Mouse (Mus musculus): Measurements from ENCODE around the gene Yes1.
A peak's percentile ranks its signal among the peaks of the same experiment; 100 is the strongest.
"Not testable (repeated sequence)": the region's sequence is repeated elsewhere in the genome, so short reads cannot be mapped to it uniquely, and the experiment has no call there.

Gene Yes1

GRCm38 (mm10) chr5:32610801-32611340 lies at the start of gene Yes1:
TSS of gene Yes1 (plus strand) at chr5:32611171.
- DNase-seq (ENCODE audit: low read depth, low spot score): peak; percentile 87

GRCm38 (mm10) chr5:32564697-32565096 lies 46.3 kb upstream of the Yes1 start:
- no peak for DNase-seq (ENCODE audit: low read depth, low spot score)

GRCm38 (mm10) chr5:32571802-32572201 lies 39.2 kb upstream of the Yes1 start:
- no peak for DNase-seq (ENCODE audit: low read depth, low spot score)

GRCm38 (mm10) chr5:32588136-32588535 lies 22.8 kb upstream of the Yes1 start:
- DNase-seq (ENCODE audit: low read depth, low spot score): peak; percentile 51

GRCm38 (mm10) chr5:32593793-32594192 lies 17.2 kb upstream of the Yes1 start:
- peak; percentile 23 for DNase-seq (ENCODE audit: low read depth, low spot score)

GRCm38 (mm10) chr5:32594358-32594757 lies 16.6 kb upstream of the Yes1 start:
- DNase-seq (ENCODE audit: low read depth, low spot score): no peak

GRCm38 (mm10) chr5:32605911-32606310 lies 5.1 kb upstream of the Yes1 start:
- no peak for DNase-seq (ENCODE audit: low read depth, low spot score)

GRCm38 (mm10) chr5:32607776-32608355 lies 3.1 kb upstream of the Yes1 start:
- DNase-seq (ENCODE audit: low read depth, low spot score): no peak

GRCm38 (mm10) chr5:32608516-32608915 lies 2.5 kb upstream of the Yes1 start:
- DNase-seq (ENCODE audit: low read depth, low spot score): no peak

GRCm38 (mm10) chr5:32610064-32610800 lies 739 bp upstream of the Yes1 start:
- peak; percentile 31 for DNase-seq (ENCODE audit: low read depth, low spot score)

- DNase-seq (ENCODE audit: low read depth, low spot score): peak; percentile 52
These were observed 480 bp downstream of the Yes1 start for GRCm38 (mm10) chr5:32611341-32611961.

- DNase-seq (ENCODE audit: low read depth, low spot score): no peak
These were observed 3.3 kb downstream of the Yes1 start for GRCm38 (mm10) chr5:32614291-32614690.

GRCm38 (mm10) chr5:32614691-32615090 lies 3.7 kb downstream of the Yes1 start:
- no peak for DNase-seq (ENCODE audit: low read depth, low spot score)

GRCm38 (mm10) chr5:32616489-32616888 lies 5.5 kb downstream of the Yes1 start:
- DNase-seq (ENCODE audit: low read depth, low spot score): not testable (repeated sequence)

- DNase-seq (ENCODE audit: low read depth, low spot score): no peak
These were observed 6.9 kb downstream of the Yes1 start for GRCm38 (mm10) chr5:32617851-32618250.

GRCm38 (mm10) chr5:32623649-32624048 lies 12.7 kb downstream of the Yes1 start:
- DNase-seq (ENCODE audit: low read depth, low spot score): no peak

- no peak for DNase-seq (ENCODE audit: low read depth, low spot score)
These were observed 13.8 kb downstream of the Yes1 start for GRCm38 (mm10) chr5:32624777-32625176.

GRCm38 (mm10) chr5:32633185-32633584 lies 22.2 kb downstream of the Yes1 start:
- DNase-seq (ENCODE audit: low read depth, low spot score): no peak

- no peak for DNase-seq (ENCODE audit: low read depth, low spot score)
These were observed 46.4 kb downstream of the Yes1 start for GRCm38 (mm10) chr5:32657386-32657785.

- DNase-seq (ENCODE audit: low read depth, low spot score): no peak
These were observed 71.5 kb downstream of the Yes1 start for GRCm38 (mm10) chr5:32682475-32682874.

- DNase-seq (ENCODE audit: low read depth, low spot score): no peak
These were observed 82.4 kb downstream of the Yes1 start for GRCm38 (mm10) chr5:32693411-32693810.

- DNase-seq (ENCODE audit: low read depth, low spot score): no peak
These were observed 86.4 kb downstream of the Yes1 start for GRCm38 (mm10) chr5:32697208-32697867.

Data from forelimb bud, embryonic 11.5 days (tissue).